Mouse (Mus musculus) liver, adult (tissue): Measurements from ENCODE around the gene Thsd1.
A peak's percentile ranks its signal among the peaks of the same experiment; 100 is the strongest.

Experiments used
- GATA4 ChIP-seq: IDR thresholded peaks from 2 replicates; pipeline ENCODE4 v1.6.1; 2014; ENCODE audit warnings: mild to moderate bottlenecking, low read length; ENCODE audit not compliant: insufficient replicate concordance

Thsd1 gene

GRCm38 (mm10) chr8:22227061-22227877, at the start of gene Thsd1:
Gene Thsd1, plus strand, starts transcription at chr8:22227313.
- peak; percentile 54; the same call in 1 of the 2 replicates for TF ChIP-seq GATA4

GRCm38 (mm10) chr8:22184884-22185283, 42.2 kb upstream of the Thsd1 start:
- no peak for TF ChIP-seq GATA4

- no peak; the same call in 1 of the 2 replicates for TF ChIP-seq GATA4
Measured at GRCm38 (mm10) chr8:22185431-22186397, 41.4 kb upstream of the Thsd1 start, which contains the start of gene Ckap2. Gene Ckap2, minus strand, starts transcription at chr8:22185819.

GRCm38 (mm10) chr8:22192660-22193431, 34.3 kb upstream of the Thsd1 start, which contains the start of gene Vps36:
Gene Vps36, plus strand, starts transcription at chr8:22192809.
- TF ChIP-seq GATA4 = peak; percentile 24; the same call in 1 of the 2 replicates

GRCm38 (mm10) chr8:22193432-22194010, 33.6 kb upstream of the Thsd1 start:
- no peak for TF ChIP-seq GATA4

- TF ChIP-seq GATA4 = no peak
Measured at GRCm38 (mm10) chr8:22197914-22198313, 29.2 kb upstream of the Thsd1 start.

- no peak for TF ChIP-seq GATA4
Measured at GRCm38 (mm10) chr8:22199481-22199880, 27.6 kb upstream of the Thsd1 start.

- TF ChIP-seq GATA4 = no peak
Measured at GRCm38 (mm10) chr8:22207535-22207934, 19.6 kb upstream of the Thsd1 start.

GRCm38 (mm10) chr8:22209012-22209411, 18.1 kb upstream of the Thsd1 start:
- peak; percentile 75; the same call in 1 of the 2 replicates for TF ChIP-seq GATA4

GRCm38 (mm10) chr8:22214826-22215225, 12.3 kb upstream of the Thsd1 start:
- TF ChIP-seq GATA4 = no peak

GRCm38 (mm10) chr8:22226361-22226760, 752 bp upstream of the Thsd1 start:
- TF ChIP-seq GATA4 = no peak

- peak; percentile 41; the same call in 1 of the 2 replicates for TF ChIP-seq GATA4
Measured at GRCm38 (mm10) chr8:22228621-22229020, 1.5 kb downstream of the Thsd1 start.

- no peak for TF ChIP-seq GATA4
Measured at GRCm38 (mm10) chr8:22242986-22243385, 15.9 kb downstream of the Thsd1 start.

GRCm38 (mm10) chr8:22245663-22246062, 18.6 kb downstream of the Thsd1 start:
- TF ChIP-seq GATA4 = no peak
